Mouse (Mus musculus): Measurements from ENCODE around the gene Grn. TPM values are rescaled to one million over a fixed set of nuclear protein-coding genes. Genes with fewer than 3 reads are reported as not detected.

Grn gene
- polyA plus RNA-seq, 1 experiment from 2014 or later, result 126 TPM

DNA sequence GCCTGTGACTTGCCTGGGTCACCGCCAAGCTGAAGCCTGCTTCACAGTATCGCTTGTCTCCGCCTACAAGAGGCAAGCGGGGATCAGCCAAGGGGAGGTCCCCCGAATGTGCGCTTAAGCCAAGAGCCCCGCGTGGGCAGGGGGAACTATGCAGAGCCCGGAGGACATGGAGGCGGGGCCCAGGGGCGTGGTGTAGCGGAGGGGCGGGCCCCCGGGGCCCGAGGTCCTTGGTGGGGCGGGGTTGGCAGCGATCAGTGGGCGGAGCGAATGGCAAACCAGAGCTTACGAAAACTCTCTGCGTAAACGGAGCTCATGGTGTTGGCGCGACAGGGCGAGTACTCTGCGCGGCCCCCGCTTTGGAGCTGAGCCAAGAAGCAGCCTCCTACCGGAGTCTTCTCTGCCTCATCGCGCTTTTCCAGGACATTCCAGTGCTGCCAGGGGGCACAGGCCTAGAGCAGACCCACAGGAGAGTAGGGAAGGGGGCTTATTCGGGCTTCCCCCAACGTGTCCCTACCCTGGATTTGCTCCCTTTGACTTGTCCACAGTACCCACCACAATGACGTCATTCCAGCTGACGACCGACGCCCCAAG is 37.0 kb downstream of the Grn start:
- ATAC-seq (ENCODE audit: insufficient number of reproducible peaks, insufficient read depth, low FRiP score, low TSS enrichment, low read depth), result peak; percentile 89
- under 1% methylated on average over 37 of the region's 37 CpGs for WGBS

GRCm38 (mm10) chr11:102469648-102470357 is 39.7 kb downstream of the Grn start, which contains the start of gene Itga2b:
TSS of gene Itga2b (minus strand) at chr11:102470122.
- H3K9ac ChIP-seq, result no peak within 1 kb of the TSS
- H3K4me1 ChIP-seq, result peaks cover 22% of the 10 kb centered on the region
- no peaks in the 10 kb centered on the region for H3K9me3 ChIP-seq
- no peak within 1 kb of the TSS for H3K4me2 ChIP-seq
- peak within 1 kb of the TSS; percentile 39; the same call in 1 of the 2 replicates for H3K27ac ChIP-seq
- H3K4me3 ChIP-seq, result no peak within 1 kb of the TSS
- WGBS, result 68% methylated on average over 11 of the region's 11 CpGs
- H3K36me3 ChIP-seq, result peaks cover under 1% of the 10 kb centered on the region; the same call in 1 of the 2 replicates
- ATAC-seq (ENCODE audit: insufficient number of reproducible peaks, insufficient read depth, low FRiP score, low TSS enrichment, low read depth), result no peak
- peaks cover 2% of the 10 kb centered on the region for H3K27me3 ChIP-seq

More for the DNA sequence above, 37.0 kb downstream of the Grn start:
- Histone ChIP-seq H3K4me3 (peak overlapping the region; percentile 47), H3K27me3 (peaks cover 6% of the 10 kb centered on the region), H3K9me3 (no peaks in the 10 kb centered on the region), H3K4me2 (peak overlapping the region; percentile 84), H3K9ac (peak overlapping the region; percentile 73), H3K27ac (peak overlapping the region; percentile 85), H3K4me1 (peaks cover 22% of the 10 kb centered on the region), H3K36me3 (no peaks in the 10 kb centered on the region)

GRCm38 (mm10) chr11:102475027-102475426 is 44.9 kb downstream of the Grn start:
- 97% methylated on average over 3 of the region's 3 CpGs for WGBS
- Histone ChIP-seq H3K4me1 (no peaks in the 10 kb centered on the region), H3K9me3 (no peaks in the 10 kb centered on the region), H3K36me3 (peaks cover 46% of the 10 kb centered on the region), H3K27me3 (no peaks in the 10 kb centered on the region), H3K27ac (no peak overlapping the region), H3K4me2 (no peak overlapping the region), H3K9ac (no peak overlapping the region), H3K4me3 (no peak overlapping the region)
- ATAC-seq (ENCODE audit: insufficient number of reproducible peaks, insufficient read depth, low FRiP score, low TSS enrichment, low read depth), result no peak

DNA sequence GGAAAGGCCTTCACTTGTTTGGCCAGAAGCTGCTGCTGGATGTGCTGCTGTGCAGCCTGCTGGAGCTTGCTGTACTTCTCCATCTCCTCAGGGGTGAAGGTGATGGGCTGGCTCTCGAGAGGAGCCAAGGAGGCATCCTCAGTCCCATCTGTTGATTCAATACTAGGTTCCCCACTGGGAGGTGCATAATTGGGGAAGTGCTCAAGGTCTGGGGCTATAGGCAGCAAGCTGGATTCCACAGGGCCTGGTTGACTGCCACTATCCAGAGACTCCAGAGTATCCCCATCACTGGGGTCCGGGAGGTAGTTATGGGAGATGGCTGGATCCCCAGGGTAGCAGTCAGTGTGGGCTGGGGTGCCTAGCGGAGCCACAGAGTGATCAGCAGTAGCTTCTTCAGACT is 48.6 kb downstream of the Grn start:
- Histone ChIP-seq H3K27me3 (no peaks in the 10 kb centered on the region), H3K4me1 (no peaks in the 10 kb centered on the region), H3K27ac (no peak overlapping the region), H3K9me3 (no peaks in the 10 kb centered on the region), H3K9ac (0 out of 2 replicates have a peak overlapping the region, but pooled peaks have one; percentile 27), H3K36me3 (peaks cover 71% of the 10 kb centered on the region), H3K4me2 (no peak overlapping the region), H3K4me3 (no peak overlapping the region)
- ATAC-seq (ENCODE audit: insufficient number of reproducible peaks, insufficient read depth, low FRiP score, low TSS enrichment, low read depth), result no peak
- 93% methylated on average over 3 of the region's 3 CpGs for WGBS

DNA sequence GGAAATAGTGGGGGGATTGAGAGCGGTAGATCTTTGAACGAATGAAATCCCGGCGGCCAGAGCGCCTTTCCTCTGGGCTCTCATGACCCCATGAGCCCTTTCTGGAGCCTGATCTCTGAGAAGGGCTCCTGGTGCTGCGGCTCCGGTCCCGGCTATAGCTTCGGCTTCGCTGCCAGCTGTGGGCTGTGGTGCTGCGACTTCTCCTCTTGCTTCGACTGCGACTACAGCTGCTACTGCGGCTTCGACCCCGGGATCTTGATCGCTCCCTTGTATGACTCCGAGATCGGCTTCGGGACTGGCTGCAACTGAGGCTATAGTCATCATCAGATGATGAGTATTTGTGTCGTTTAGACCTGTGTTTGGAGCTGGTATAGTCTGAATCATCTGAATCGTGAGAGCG is 49.5 kb downstream of the Grn start:
- Histone ChIP-seq H3K9me3 (no peaks in the 10 kb centered on the region), H3K27ac (no peak overlapping the region), H3K9ac (no peak overlapping the region), H3K27me3 (no peaks in the 10 kb centered on the region), H3K4me3 (no peak overlapping the region), H3K4me1 (no peaks in the 10 kb centered on the region), H3K4me2 (no peak overlapping the region), H3K36me3 (peaks cover 74% of the 10 kb centered on the region)
- WGBS, result 96% methylated on average over 23 of the region's 23 CpGs
- ATAC-seq (ENCODE audit: insufficient number of reproducible peaks, insufficient read depth, low FRiP score, low TSS enrichment, low read depth), result no peak

DNA sequence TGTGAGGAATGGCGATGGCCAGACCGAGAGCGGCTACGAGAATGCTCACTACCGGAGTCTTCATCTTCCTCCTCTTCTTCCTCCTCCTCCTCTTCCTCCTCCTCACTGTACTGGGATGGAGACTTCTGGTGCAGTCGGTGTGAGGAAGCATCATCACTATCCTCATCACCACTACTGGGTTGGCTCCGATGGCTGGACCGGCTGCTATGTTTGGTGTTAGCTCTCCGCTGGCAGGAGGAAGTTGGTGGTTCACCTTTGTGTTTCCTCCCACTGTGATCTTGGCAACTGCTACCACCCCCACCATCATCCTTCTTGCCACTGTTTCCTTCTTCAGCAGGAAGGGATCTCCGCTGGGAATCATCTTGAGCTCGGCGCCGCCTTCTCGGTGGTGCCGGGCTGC is 50.0 kb downstream of the Grn start:
- Histone ChIP-seq H3K27ac (no peak overlapping the region), H3K36me3 (peaks cover 74% of the 10 kb centered on the region), H3K27me3 (no peaks in the 10 kb centered on the region), H3K4me1 (no peaks in the 10 kb centered on the region), H3K9ac (no peak overlapping the region), H3K4me2 (no peak overlapping the region), H3K9me3 (no peaks in the 10 kb centered on the region), H3K4me3 (no peak overlapping the region)
- 95% methylated on average over 15 of the region's 15 CpGs for WGBS
- no peak for ATAC-seq (ENCODE audit: insufficient number of reproducible peaks, insufficient read depth, low FRiP score, low TSS enrichment, low read depth)

DNA sequence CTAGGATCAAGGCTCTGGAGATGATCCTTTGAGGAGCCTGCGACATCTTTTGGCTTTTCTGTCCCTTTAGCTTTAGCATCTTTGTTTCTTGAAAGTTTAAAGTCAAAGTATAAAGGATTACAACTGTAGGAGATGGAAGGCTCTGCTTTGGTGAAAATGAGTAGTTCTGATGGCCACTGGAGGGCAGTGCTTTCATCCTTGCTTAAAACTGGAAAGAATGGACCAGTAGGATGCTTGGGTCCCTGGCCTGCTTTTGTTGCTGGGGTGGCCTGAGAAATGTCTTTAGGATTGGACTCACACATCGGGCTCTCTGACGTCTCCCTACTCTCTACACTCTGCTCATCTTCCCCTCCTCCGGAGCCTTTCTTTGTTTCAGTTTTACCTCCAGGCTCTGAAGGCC is 50.8 kb downstream of the Grn start:
- Histone ChIP-seq H3K4me3 (no peak overlapping the region), H3K4me2 (no peak overlapping the region), H3K27me3 (no peaks in the 10 kb centered on the region), H3K9me3 (no peaks in the 10 kb centered on the region), H3K27ac (no peak overlapping the region), H3K36me3 (peaks cover 75% of the 10 kb centered on the region), H3K9ac (no peak overlapping the region), H3K4me1 (no peaks in the 10 kb centered on the region)
- ATAC-seq (ENCODE audit: insufficient number of reproducible peaks, insufficient read depth, low FRiP score, low TSS enrichment, low read depth), result no peak
- 79% methylated on average over 4 of the region's 4 CpGs for WGBS

GRCm38 (mm10) chr11:102481779-102482178 is 51.7 kb downstream of the Grn start:
- Histone ChIP-seq H3K27ac (no peak overlapping the region), H3K9ac (no peak overlapping the region), H3K4me1 (no peaks in the 10 kb centered on the region), H3K27me3 (no peaks in the 10 kb centered on the region), H3K4me3 (no peak overlapping the region), H3K9me3 (no peaks in the 10 kb centered on the region), H3K4me2 (no peak overlapping the region), H3K36me3 (peaks cover 75% of the 10 kb centered on the region)
- 91% methylated on average over 10 of the region's 10 CpGs for WGBS
- ATAC-seq (ENCODE audit: insufficient number of reproducible peaks, insufficient read depth, low FRiP score, low TSS enrichment, low read depth), result no peak

Small RNAs within 50 kb of the gene (microRNA-seq; reads per million reads assigned to microRNA genes)
- not detected for gene Mir6930

Other genes with a start within 250 kb of the Grn start
- gene Lsm12, start 245.0 kb upstream of the Grn start, polyA plus RNA-seq (2015; fragmentation: Nextera tagmentation; extraction: Ambion mirVana), result 125 and 159 TPM in 2 replicates
- gene G6pc3, start 240.7 kb upstream of the Grn start, polyA plus RNA-seq (2015; fragmentation: Nextera tagmentation; extraction: Ambion mirVana), result 27.6 and 28.3 TPM in 2 replicates
- gene Hdac5, start 200.1 kb upstream of the Grn start, polyA plus RNA-seq (2015; fragmentation: Nextera tagmentation; extraction: Ambion mirVana), result 80.5 and 84.4 TPM in 2 replicates
- 18.3 and 19.7 TPM in 2 replicates for gene BC030867, start 181.4 kb upstream of the Grn start, polyA plus RNA-seq (2015; fragmentation: Nextera tagmentation; extraction: Ambion mirVana)
- gene Asb16, start 161.6 kb upstream of the Grn start, polyA plus RNA-seq (2015; fragmentation: Nextera tagmentation; extraction: Ambion mirVana), result 0.11 and 0.18 TPM in 2 replicates
- 51.8 and 54.8 TPM in 2 replicates for gene Tmub2, start 145.4 kb upstream of the Grn start, polyA plus RNA-seq (2015; fragmentation: Nextera tagmentation; extraction: Ambion mirVana)
- 21.6 and 23.8 TPM in 2 replicates for gene Atxn7l3, start 133.7 kb upstream of the Grn start, polyA plus RNA-seq (2015; fragmentation: Nextera tagmentation; extraction: Ambion mirVana)
- gene Ubtf, start 110.6 kb upstream of the Grn start, polyA plus RNA-seq (2015; fragmentation: Nextera tagmentation; extraction: Ambion mirVana), result 88.5 and 93.6 TPM in 2 replicates
- gene Slc4a1, start 64.1 kb upstream of the Grn start, polyA plus RNA-seq (2015; fragmentation: Nextera tagmentation; extraction: Ambion mirVana), result 6.3 and 16.6 TPM in 2 replicates
- gene Rundc3a, start 36.9 kb upstream of the Grn start, polyA plus RNA-seq (2015; fragmentation: Nextera tagmentation; extraction: Ambion mirVana), result 3.6 and 5.2 TPM in 2 replicates
- 191 and 195 TPM in 2 replicates for gene Slc25a39, start 22.4 kb upstream of the Grn start, polyA plus RNA-seq (2015; fragmentation: Nextera tagmentation; extraction: Ambion mirVana)
- 8.1 and 8.2 TPM in 2 replicates for gene Fam171a2, start 17.4 kb downstream of the Grn start, polyA plus RNA-seq (2015; fragmentation: Nextera tagmentation; extraction: Ambion mirVana)
- gene Itga2b, start 39.8 kb downstream of the Grn start, polyA plus RNA-seq (2015; fragmentation: Nextera tagmentation; extraction: Ambion mirVana), result 6.2 and 6.7 TPM in 2 replicates
- gene Gpatch8, start 126.1 kb downstream of the Grn start, polyA plus RNA-seq (2015; fragmentation: Nextera tagmentation; extraction: Ambion mirVana), result 84.0 and 84.7 TPM in 2 replicates
- 16.1 and 17.0 TPM in 2 replicates for gene Gm11627, start 149.1 kb downstream of the Grn start, polyA plus RNA-seq (2015; fragmentation: Nextera tagmentation; extraction: Ambion mirVana)
- gene Fzd2, start 174.1 kb downstream of the Grn start, polyA plus RNA-seq (2015; fragmentation: Nextera tagmentation; extraction: Ambion mirVana), result 63.0 and 67.8 TPM in 2 replicates
- 0.45 and 0.79 TPM in 2 replicates for gene Meioc, start 233.4 kb downstream of the Grn start, polyA plus RNA-seq (2015; fragmentation: Nextera tagmentation; extraction: Ambion mirVana)

Data from embryonic facial prominence, embryonic 13.5 days (tissue).